Mouse (Mus musculus) forebrain, embryonic 16.5 days (tissue): ENCODE measurements around the gene Prkaa2. TPM values are rescaled to one million over a fixed set of nuclear protein-coding genes. Genes with fewer than 3 reads are reported as not detected.

ENCODE experiments used
- ATAC-seq: fragments of 200-750 bp; cut with Nextera tagmentation; 2 replicates; pipeline ENCODE4 v1.8.0; 2017; ENCODE audit warnings: mild to moderate bottlenecking, moderate library complexity
- H3K27ac ChIP-seq: fragments of 300-500 bp; sonication (generic); 2 replicates; pipeline ENCODE4 v1.5.1; 2014; ENCODE audit warnings: low read length, control low read depth
- H3K27me3 ChIP-seq: fragments of 300-500 bp; sonication (generic); replicated peaks from 2 replicates; pipeline ENCODE4 v1.6.1; 2014; ENCODE audit warnings: low read length; ENCODE audit not compliant: control insufficient read depth, insufficient read depth
- H3K36me3 ChIP-seq: fragments of 300-500 bp; sonication (generic); 2 replicates; pipeline ENCODE4 v1.6.1; 2014; ENCODE audit not compliant: control insufficient read depth, insufficient read depth
- H3K4me1 ChIP-seq: fragments of 300-500 bp; sonication (generic); replicated peaks from 2 replicates; pipeline ENCODE4 v1.6.1; 2014; ENCODE audit warnings: low read length; ENCODE audit not compliant: control insufficient read depth, insufficient read depth
- H3K4me2 ChIP-seq: fragments of 300-500 bp; sonication (generic); 2 replicates; pipeline ENCODE4 v1.6.1; 2014; ENCODE audit warnings: mild to moderate bottlenecking, low read length, control low read depth
- H3K4me3 ChIP-seq: fragments of 300-500 bp; sonication (generic); replicated peaks from 2 replicates; pipeline ENCODE4 v1.5.1; 2014; ENCODE audit warnings: mild to moderate bottlenecking, low read length, control low read depth
- H3K9ac ChIP-seq: fragments of 300-500 bp; sonication (generic); replicated peaks from 2 replicates; pipeline ENCODE4 v1.6.1; 2014; ENCODE audit warnings: low read depth, low read length, control low read depth
- H3K9me3 ChIP-seq: fragments of 300-500 bp; sonication (generic); 2 replicates; pipeline ENCODE4 v1.6.1; 2016; ENCODE audit warnings: low read length; ENCODE audit not compliant: control insufficient read depth
- WGBS: fragments of 180-500 bp; shearing (Covaris S2); extraction: QIAGEN DNeasy Blood & Tissue Kit; methylation state at CpG from one replicate; pipeline ENCODE4 v1.1.7; 2014; 5-methylcytosine and 5-hydroxymethylcytosine counted together
- polyA plus RNA-seq: library from polyadenylated mRNA; unstranded; fragments of >200 nt; fragmentation: Nextera tagmentation; extraction: Ambion mirVana; gene quantifications from 2 replicates; pipeline ENCODE4 v1.2.1, GENCODE M21; 2015

The Prkaa2 gene
- polyA plus RNA-seq, 1 experiment from 2014 or later, result 14.4 TPM

DNA sequence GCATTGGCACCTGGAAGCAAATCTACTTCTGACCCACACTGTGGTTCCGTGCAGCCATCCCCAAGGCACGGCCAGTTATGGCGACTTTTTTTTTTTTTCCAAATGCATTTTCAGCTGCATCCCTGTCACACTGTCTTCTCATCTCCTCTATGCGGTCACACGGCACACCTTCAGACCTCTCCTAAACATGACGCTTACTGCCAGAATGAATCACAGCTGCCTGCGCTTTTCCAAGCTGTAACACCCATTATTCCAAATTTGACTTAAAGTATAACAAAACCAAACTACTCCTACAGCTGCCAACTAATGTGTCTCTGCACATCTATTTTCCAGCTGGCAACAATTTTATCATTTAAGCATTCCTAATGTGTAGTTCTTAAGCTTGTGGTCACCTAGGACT, 11.0 kb downstream of the Prkaa2 start:
- Histone ChIP-seq H3K4me2 (no peak overlapping the region), H3K9me3 (no peaks in the 10 kb centered on the region), H3K9ac (no peak overlapping the region), H3K27me3 (no peaks in the 10 kb centered on the region), H3K4me3 (no peak overlapping the region), H3K4me1 (peaks cover 17% of the 10 kb centered on the region), H3K36me3 (no peaks in the 10 kb centered on the region), H3K27ac (no peak overlapping the region)
- no peak for ATAC-seq
- 85% methylated on average over 7 of the region's 7 CpGs for WGBS

DNA sequence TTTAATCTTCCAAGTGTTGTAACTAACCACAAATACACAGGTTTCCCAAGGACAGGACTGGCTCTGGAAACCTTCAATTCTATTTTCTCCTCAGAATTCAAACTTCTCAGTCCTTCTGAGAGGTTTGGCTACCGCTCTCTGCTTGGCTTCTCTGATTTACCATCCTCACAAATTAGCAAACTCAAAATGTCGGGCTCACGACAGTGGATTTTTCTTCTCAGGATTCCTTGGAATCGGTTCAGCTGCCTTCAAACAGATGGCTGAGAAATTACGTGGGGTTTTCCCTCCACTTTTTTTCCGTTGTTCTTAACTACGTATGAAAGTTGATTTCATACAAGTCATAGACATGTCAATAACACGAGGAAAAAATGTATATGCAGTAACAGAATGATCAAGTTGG, 11.5 kb downstream of the Prkaa2 start:
- no peak overlapping the region for H3K4me2 ChIP-seq
- H3K9ac ChIP-seq, result no peak overlapping the region
- no peak overlapping the region for H3K4me3 ChIP-seq
- H3K36me3 ChIP-seq, result no peaks in the 10 kb centered on the region
- WGBS, result 58% methylated on average over 8 of the region's 8 CpGs
- no peak overlapping the region for H3K27ac ChIP-seq
- no peaks in the 10 kb centered on the region for H3K27me3 ChIP-seq
- ATAC-seq, result no peak
- H3K4me1 ChIP-seq, result peaks cover 17% of the 10 kb centered on the region
- H3K9me3 ChIP-seq, result no peaks in the 10 kb centered on the region

DNA sequence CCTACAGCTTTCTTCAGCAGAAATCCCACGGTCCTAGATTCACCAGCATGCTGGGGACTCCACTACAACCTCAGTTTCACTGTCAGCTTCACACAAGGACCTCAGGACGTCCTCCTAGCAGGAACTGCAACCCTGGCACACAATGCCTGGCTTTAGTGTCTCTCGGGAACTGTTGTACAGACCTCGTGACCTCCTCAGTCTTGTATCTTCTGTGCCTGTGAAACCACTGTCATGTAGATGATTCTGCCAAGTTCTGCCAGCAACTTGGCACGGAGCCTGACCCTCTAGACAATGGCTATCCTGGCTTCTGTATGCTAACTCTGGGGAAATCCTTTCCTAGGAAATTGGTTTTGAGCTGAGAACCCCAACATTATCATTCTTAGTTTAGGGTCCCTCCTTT, 14.4 kb downstream of the Prkaa2 start:
- Histone ChIP-seq H3K9me3 (no peaks in the 10 kb centered on the region), H3K36me3 (no peaks in the 10 kb centered on the region), H3K27ac (no peak overlapping the region), H3K4me1 (peaks cover 10% of the 10 kb centered on the region), H3K27me3 (no peaks in the 10 kb centered on the region), H3K4me2 (no peak overlapping the region), H3K4me3 (no peak overlapping the region), H3K9ac (no peak overlapping the region)
- WGBS, result 45% methylated on average over 5 of the region's 5 CpGs
- no peak for ATAC-seq

DNA sequence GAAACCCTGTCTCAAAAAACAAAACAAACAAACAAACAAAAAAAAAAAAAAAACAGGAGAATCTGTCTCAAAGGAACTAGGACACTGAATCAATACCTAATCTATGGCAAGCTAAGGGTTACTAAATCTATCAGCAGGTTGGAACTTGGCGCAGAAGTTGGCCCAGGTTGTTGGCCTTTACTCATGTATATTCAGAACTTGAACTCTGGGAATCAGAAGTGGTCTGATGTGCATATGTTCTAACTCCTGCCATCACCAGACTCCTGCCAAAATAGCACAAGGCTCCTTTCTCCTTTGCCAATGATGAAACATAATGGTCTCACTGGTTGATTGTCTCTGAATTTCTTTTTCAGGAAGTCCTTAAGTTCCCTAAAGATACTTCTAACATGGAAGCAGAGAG, 15.7 kb downstream of the Prkaa2 start:
- WGBS, result 68% methylated on average over 1 of the region's 1 CpGs
- ATAC-seq, result no peak
- H3K9ac ChIP-seq, result no peak overlapping the region
- H3K4me2 ChIP-seq, result no peak overlapping the region
- peaks cover 10% of the 10 kb centered on the region for H3K4me1 ChIP-seq
- no peaks in the 10 kb centered on the region for H3K36me3 ChIP-seq
- H3K27ac ChIP-seq, result no peak overlapping the region
- no peak overlapping the region for H3K4me3 ChIP-seq
- H3K27me3 ChIP-seq, result no peaks in the 10 kb centered on the region
- no peaks in the 10 kb centered on the region for H3K9me3 ChIP-seq

DNA sequence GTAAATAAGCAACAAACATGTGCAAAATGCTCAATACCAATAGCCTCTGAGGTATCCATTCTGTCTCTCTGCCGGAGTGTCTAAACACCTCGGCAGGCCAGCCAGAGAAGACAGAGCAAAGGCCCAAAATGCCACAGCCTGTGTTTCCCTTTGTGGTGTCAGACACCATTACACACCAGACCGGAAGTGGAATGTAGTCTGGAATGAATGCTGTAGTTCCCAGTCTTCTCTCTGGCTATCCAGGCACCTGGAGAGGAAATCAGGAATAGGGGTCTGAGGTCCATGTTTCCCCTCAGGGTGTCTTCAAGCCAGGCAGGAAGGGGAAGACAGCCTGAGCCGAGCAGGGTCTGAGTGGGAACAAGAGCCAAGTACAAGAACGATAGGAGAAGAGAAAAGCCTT, 19.3 kb downstream of the Prkaa2 start:
- H3K36me3 ChIP-seq, result no peaks in the 10 kb centered on the region
- H3K4me3 ChIP-seq, result no peak overlapping the region
- H3K4me2 ChIP-seq, result no peak overlapping the region
- H3K9ac ChIP-seq, result no peak overlapping the region
- ATAC-seq, result no peak
- no peaks in the 10 kb centered on the region for H3K27me3 ChIP-seq
- peaks cover 7% of the 10 kb centered on the region; the same call in 1 of the 2 replicates for H3K4me1 ChIP-seq
- no peaks in the 10 kb centered on the region for H3K9me3 ChIP-seq
- WGBS, result 91% methylated on average over 5 of the region's 5 CpGs
- no peak overlapping the region for H3K27ac ChIP-seq

DNA sequence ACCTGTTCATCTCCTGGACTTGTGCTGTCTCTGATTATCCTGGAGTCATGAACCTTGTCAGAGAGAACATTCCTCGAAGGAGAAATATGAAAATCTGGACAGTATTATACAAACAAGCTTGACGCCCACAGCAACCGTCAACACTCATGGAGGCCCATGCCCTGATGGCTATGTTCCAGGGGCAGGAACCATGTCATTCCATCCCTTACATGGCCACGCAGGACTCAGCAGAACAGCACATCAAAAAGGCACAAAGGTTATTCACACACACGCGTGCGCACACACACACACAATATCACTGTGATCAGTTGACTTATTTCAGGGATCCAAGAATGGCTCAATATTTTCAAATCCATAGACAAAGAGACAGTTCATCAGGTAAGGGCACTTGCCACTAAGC, 20.3 kb downstream of the Prkaa2 start:
- Histone ChIP-seq H3K4me2 (no peak overlapping the region), H3K4me3 (no peak overlapping the region), H3K4me1 (0 out of 2 replicates have a peak, but pooled peaks cover 1% of the 10 kb centered on the region), H3K27ac (no peak overlapping the region), H3K36me3 (no peaks in the 10 kb centered on the region), H3K9me3 (no peaks in the 10 kb centered on the region), H3K9ac (no peak overlapping the region), H3K27me3 (no peaks in the 10 kb centered on the region)
- no peak for ATAC-seq
- WGBS, result 95% methylated on average over 7 of the region's 7 CpGs

DNA sequence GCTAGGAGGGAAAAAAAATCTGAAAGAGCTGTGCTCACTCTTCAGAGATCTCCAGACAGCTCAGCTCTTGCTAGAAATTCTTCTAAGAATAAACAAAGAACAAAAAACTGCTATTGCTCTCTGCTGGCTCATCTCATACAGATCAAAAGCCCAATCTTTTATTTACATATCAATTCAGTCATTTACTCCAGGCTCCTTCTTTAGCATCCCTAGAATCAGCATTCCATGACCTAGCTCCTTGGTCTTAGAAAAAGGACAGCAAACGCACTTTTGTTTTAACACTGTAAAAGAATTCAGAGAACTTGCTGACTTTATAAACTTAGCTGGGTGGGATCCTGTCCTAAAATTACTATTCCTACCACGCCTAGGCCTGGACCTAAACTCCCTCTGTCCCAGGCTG, 21.0 kb downstream of the Prkaa2 start:
- Histone ChIP-seq H3K4me2 (no peak overlapping the region), H3K4me3 (no peak overlapping the region), H3K9me3 (no peaks in the 10 kb centered on the region), H3K9ac (no peak overlapping the region), H3K4me1 (no peaks in the 10 kb centered on the region), H3K27ac (no peak overlapping the region), H3K36me3 (no peaks in the 10 kb centered on the region), H3K27me3 (no peaks in the 10 kb centered on the region)
- no peak for ATAC-seq
- WGBS, result 82% methylated on average over 2 of the region's 2 CpGs

DNA sequence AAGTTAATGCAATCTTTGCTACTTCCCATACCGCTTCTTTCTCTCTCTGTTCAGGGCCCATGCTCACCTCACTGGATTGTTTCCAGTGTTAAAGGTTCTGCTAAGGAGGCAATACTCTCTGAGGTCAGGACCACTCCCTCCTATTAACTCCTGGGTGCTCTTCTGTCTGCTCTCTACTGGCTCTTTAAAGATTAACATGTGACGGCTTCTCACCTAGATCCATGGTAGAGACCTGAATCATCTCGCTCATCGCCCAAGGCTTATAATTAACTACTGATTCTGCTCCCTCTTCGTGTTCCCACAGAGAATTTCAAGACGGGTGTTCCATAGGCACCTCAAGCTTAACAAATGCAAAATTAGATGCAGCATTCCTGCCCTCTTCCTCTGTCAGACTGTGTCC, 33.5 kb downstream of the Prkaa2 start:
- no peak overlapping the region for H3K9ac ChIP-seq
- no peaks in the 10 kb centered on the region for H3K4me1 ChIP-seq
- no peaks in the 10 kb centered on the region for H3K36me3 ChIP-seq
- H3K4me3 ChIP-seq, result no peak overlapping the region
- WGBS, result 91% methylated on average over 6 of the region's 6 CpGs
- no peaks in the 10 kb centered on the region for H3K27me3 ChIP-seq
- no peak for ATAC-seq
- no peak overlapping the region for H3K4me2 ChIP-seq
- H3K9me3 ChIP-seq, result 0 out of 2 replicates have a peak, but pooled peaks cover 2% of the 10 kb centered on the region
- H3K27ac ChIP-seq, result no peak overlapping the region

DNA sequence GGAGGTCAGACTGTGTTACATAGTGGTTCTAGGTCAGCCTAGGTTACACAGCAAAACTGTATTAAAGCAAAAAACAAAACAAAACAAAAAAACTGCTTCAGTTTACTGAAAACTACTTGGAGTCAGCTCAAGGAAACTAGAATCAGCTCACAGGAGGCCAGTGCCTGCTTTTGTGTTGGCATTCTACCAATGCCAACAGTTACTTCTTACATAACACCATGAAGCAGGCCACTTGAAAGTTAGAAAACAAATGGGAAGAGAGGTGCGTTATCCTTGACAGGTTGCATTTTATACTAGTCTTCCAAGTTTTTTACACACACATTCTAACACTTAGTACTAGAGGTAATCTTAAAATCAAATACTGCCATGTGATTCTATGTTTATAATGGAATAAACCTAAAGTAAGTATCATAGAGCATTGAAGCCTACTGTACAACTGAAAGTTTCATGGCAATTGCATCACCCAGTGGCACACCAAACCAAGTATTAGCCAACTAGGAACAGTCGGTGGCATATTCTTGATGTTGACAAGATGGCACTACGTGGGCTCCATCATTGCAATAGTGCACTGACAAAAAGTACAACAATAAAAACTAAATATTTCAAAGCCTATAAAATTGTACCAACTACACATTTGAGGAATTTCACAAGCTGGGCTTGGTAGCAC, 37.8 kb downstream of the Prkaa2 start:
- 92% methylated on average over 3 of the region's 3 CpGs for WGBS
- Histone ChIP-seq H3K36me3 (no peaks in the 10 kb centered on the region), H3K4me1 (no peaks in the 10 kb centered on the region), H3K27me3 (no peaks in the 10 kb centered on the region), H3K9ac (no peak overlapping the region), H3K9me3 (0 out of 2 replicates have a peak, but pooled peaks cover under 1% of the 10 kb centered on the region), H3K4me3 (no peak overlapping the region), H3K27ac (no peak overlapping the region), H3K4me2 (no peak overlapping the region)
- ATAC-seq, result no peak

DNA sequence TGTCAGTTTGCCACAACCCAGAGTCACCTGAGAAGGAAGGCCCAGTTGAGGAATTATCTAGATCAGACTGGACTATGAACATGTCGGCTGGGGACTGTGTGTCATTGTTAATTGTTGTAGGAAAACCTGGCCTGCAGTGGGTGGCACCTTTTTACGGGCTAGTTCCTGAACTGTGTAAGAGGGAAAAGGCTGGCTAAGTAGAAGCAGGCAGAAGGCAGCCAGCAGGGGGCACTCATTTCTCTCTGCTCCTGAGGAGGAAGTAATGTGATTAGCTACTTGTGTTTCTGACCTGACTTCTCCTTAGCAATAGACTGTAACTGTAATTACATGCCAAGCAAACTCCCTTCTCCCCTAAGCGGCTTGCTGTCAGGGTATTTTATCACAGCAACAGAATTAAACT, 38.7 kb downstream of the Prkaa2 start:
- no peak for ATAC-seq
- 26% methylated on average over 3 of the region's 3 CpGs for WGBS

More for the DNA sequence above, 38.7 kb downstream of the Prkaa2 start:
- Histone ChIP-seq H3K4me2 (no peak overlapping the region), H3K27me3 (no peaks in the 10 kb centered on the region), H3K36me3 (no peaks in the 10 kb centered on the region), H3K27ac (no peak overlapping the region), H3K4me1 (no peaks in the 10 kb centered on the region), H3K9ac (no peak overlapping the region), H3K9me3 (no peaks in the 10 kb centered on the region), H3K4me3 (no peak overlapping the region)
